Mouse (Mus musculus) intestine, postnatal 0 days (tissue): ENCODE data around the gene Camsap3. TPM values are rescaled to one million over a fixed set of nuclear protein-coding genes. Genes with fewer than 3 reads are reported as not detected.

Experiments
- ATAC-seq: fragments of 200-750 bp; cut with Nextera tagmentation; 2 replicates; pipeline ENCODE4 v1.8.0; 2017; ENCODE audit warnings: mild to moderate bottlenecking, moderate TSS enrichment, moderate library complexity
- H3K27ac ChIP-seq: fragments of 300-500 bp; sonication (generic); 2 replicates; pipeline ENCODE4 v1.5.1; 2014; ENCODE audit warnings: mild to moderate bottlenecking, low read depth, low read length, moderate library complexity
- H3K27me3 ChIP-seq: fragments of 300-500 bp; sonication (generic); replicated peaks from 2 replicates; pipeline ENCODE4 v1.6.1; 2014; ENCODE audit warnings: low read length, mixed read lengths; ENCODE audit not compliant: control insufficient read depth, insufficient read depth
- H3K36me3 ChIP-seq: fragments of 300-500 bp; sonication (generic); 2 replicates; pipeline ENCODE4 v1.6.1; 2014; ENCODE audit warnings: mild to moderate bottlenecking, moderate library complexity; ENCODE audit not compliant: control insufficient read depth, insufficient read depth
- H3K4me1 ChIP-seq: fragments of 300-500 bp; sonication (generic); replicated peaks from 2 replicates; pipeline ENCODE4 v1.6.1; 2014; ENCODE audit warnings: antibody characterized with exemption, low read length, mixed read lengths; ENCODE audit not compliant: control insufficient read depth, insufficient read depth
- H3K4me2 ChIP-seq: fragments of 300-500 bp; sonication (generic); replicated peaks from 2 replicates; pipeline ENCODE4 v1.6.1; 2014; ENCODE audit warnings: low read depth, mild to moderate bottlenecking, moderate library complexity
- H3K4me3 ChIP-seq: fragments of 300-500 bp; sonication (generic); 2 replicates; pipeline ENCODE4 v1.5.1; 2014; ENCODE audit warnings: low read depth, low read length
- H3K9ac ChIP-seq: fragments of 300-500 bp; sonication (generic); 2 replicates; pipeline ENCODE4 v1.6.1; 2014; ENCODE audit warnings: mild to moderate bottlenecking, low read depth, low read length
- H3K9me3 ChIP-seq: fragments of 300-500 bp; sonication (generic); 2 replicates; pipeline ENCODE4 v1.6.1; 2016; ENCODE audit warnings: mixed run types; ENCODE audit not compliant: control insufficient read depth
- CTCF ChIP-seq: sonication (generic); IDR thresholded peaks from 2 replicates; pipeline ENCODE4 v1.5.1; 2016; ENCODE audit warnings: low read depth, mild to moderate bottlenecking, control low read depth, antibody characterized with exemption, moderate library complexity
- WGBS: fragments of 180-500 bp; shearing (Covaris S2); extraction: QIAGEN DNeasy Blood & Tissue Kit; methylation state at CpG from one replicate; pipeline ENCODE4 v1.1.7; 2014; 5-methylcytosine and 5-hydroxymethylcytosine counted together
- polyA plus RNA-seq: library from polyadenylated mRNA; unstranded; fragments of >200 nt; fragmentation: Nextera tagmentation; extraction: Ambion mirVana; gene quantifications from 2 replicates; pipeline ENCODE4 v1.2.1, GENCODE M21; 2015

Camsap3 gene
- polyA plus RNA-seq, 1 experiment from 2014 or later = 20.9 TPM

DNA sequence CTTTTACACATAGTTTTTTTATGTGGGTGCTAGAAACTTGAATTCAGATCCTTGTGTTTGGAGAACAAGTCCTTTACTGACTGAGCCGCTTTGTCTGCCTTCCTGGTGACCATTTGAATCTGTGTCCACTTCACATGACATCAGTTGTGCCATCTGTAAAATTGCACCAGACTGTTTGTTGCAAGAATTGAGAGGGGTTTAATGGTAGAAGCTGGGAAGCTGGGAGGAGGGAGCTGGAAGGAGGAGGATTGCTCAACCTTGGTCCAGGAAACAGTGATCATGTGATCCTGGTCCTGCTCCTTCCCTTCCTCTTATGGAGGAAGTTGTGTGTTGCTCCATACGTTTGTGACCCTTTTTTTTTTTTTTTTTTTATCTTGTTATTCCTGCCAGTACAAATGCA lies 61.2 kb downstream of the Camsap3 start:
- H3K4me3 ChIP-seq = no peak overlapping the region
- H3K9me3 ChIP-seq = no peaks in the 10 kb centered on the region
- H3K36me3 ChIP-seq = no peaks in the 10 kb centered on the region
- H3K27ac ChIP-seq = no peak overlapping the region
- no peak overlapping the region for H3K4me2 ChIP-seq
- no peaks in the 10 kb centered on the region; the same call in 1 of the 2 replicates for H3K4me1 ChIP-seq
- no peaks in the 10 kb centered on the region for H3K27me3 ChIP-seq
- no peak overlapping the region for H3K9ac ChIP-seq
- TF ChIP-seq CTCF = no peak
- WGBS = 64% methylated on average over 2 of the region's 2 CpGs
- no peak for ATAC-seq

GRCm38 (mm10) chr8:3648990-3649389 lies 61.9 kb downstream of the Camsap3 start:
- no peak overlapping the region for H3K9ac ChIP-seq
- H3K4me1 ChIP-seq = no peaks in the 10 kb centered on the region; the same call in 1 of the 2 replicates
- H3K36me3 ChIP-seq = no peaks in the 10 kb centered on the region
- ATAC-seq = no peak
- H3K27me3 ChIP-seq = no peaks in the 10 kb centered on the region
- no peaks in the 10 kb centered on the region for H3K9me3 ChIP-seq
- no peak overlapping the region for H3K4me2 ChIP-seq
- 65% methylated on average over 1 of the region's 1 CpGs for WGBS
- no peak for TF ChIP-seq CTCF
- no peak overlapping the region for H3K4me3 ChIP-seq
- no peak overlapping the region for H3K27ac ChIP-seq

DNA sequence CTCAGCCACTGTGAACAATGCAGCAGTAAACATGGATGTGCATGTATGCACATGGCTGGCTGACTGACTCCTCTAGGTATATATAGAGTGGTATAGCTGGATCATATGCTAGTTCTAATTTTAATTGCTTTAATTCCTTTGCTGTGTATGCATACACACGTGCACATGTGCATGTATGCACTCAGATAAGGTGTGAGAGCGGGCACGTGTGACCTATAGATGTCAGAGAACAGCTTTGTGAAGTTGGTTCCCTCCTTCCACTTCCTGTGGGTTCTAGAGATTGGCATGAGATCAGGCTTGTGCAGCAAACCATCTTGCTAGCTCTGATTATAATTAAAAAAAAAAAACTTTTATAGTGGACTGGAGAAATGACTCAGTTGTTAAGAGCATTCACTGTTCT lies 65.8 kb downstream of the Camsap3 start:
- H3K4me2 ChIP-seq = no peak overlapping the region
- H3K4me3 ChIP-seq = no peak overlapping the region
- no peak overlapping the region for H3K9ac ChIP-seq
- H3K27me3 ChIP-seq = 0 out of 2 replicates have a peak, but pooled peaks cover 4% of the 10 kb centered on the region
- TF ChIP-seq CTCF = no peak
- H3K9me3 ChIP-seq = no peaks in the 10 kb centered on the region
- no peaks in the 10 kb centered on the region for H3K36me3 ChIP-seq
- no peak for ATAC-seq
- 61% methylated on average over 3 of the region's 3 CpGs for WGBS
- no peak overlapping the region for H3K27ac ChIP-seq
- no peaks in the 10 kb centered on the region for H3K4me1 ChIP-seq

- WGBS = 65% methylated on average over 11 of the region's 11 CpGs
- no peak for ATAC-seq
- 0 out of 2 replicates have a peak, but pooled peaks cover 4% of the 10 kb centered on the region for H3K27me3 ChIP-seq
Observed at GRCm38 (mm10) chr8:3654726-3655508, 67.8 kb downstream of the Camsap3 start.

GRCm38 (mm10) chr8:3655526-3655925 lies 68.4 kb downstream of the Camsap3 start, which contains the start of gene Retn:
TSS of gene Retn (plus strand) at chr8:3655770.
- ATAC-seq = no peak
- WGBS = 66% methylated on average over 3 of the region's 3 CpGs

More at GRCm38 (mm10) chr8:3654726-3655508, 67.8 kb downstream of the Camsap3 start:
- H3K36me3 ChIP-seq = no peaks in the 10 kb centered on the region
- H3K9ac ChIP-seq = no peak overlapping the region
- no peak overlapping the region for H3K4me3 ChIP-seq
- H3K4me2 ChIP-seq = no peak overlapping the region
- TF ChIP-seq CTCF = no peak
- H3K27ac ChIP-seq = no peak overlapping the region
- H3K4me1 ChIP-seq = no peaks in the 10 kb centered on the region
- no peaks in the 10 kb centered on the region for H3K9me3 ChIP-seq

DNA sequence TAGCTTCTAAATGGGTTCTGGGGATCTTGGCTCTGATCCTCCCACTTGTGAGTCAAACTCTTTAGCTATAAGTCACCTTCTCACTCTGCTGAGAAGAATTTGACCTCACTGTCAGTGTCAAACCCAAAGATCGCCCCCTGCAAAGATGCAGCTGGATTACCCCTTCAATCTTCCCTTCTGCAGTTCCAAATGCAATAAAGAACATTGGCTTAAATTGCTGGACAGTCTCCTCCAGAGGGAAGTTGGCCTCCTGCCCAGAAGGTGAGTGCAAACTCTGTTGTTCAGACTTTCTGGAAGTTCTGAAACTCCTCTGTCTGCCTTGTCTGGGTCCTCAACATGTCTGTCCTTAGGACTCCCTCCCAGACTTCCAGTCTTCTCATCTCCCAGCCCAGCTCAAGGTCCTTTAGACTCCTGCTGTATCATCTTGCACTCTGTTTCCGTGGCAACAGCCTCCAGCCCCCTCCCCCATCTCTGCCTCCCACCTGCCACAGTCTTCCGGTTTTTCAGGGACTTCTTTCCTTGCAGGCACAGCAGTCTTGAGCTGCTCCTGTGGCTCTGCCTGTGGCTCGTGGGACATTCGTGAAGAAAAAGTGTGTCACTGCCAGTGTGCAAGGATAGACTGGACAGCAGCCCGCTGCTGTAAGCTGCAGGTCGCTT lies 69.8 kb downstream of the Camsap3 start:
- no peak overlapping the region for H3K27ac ChIP-seq
- no peaks in the 10 kb centered on the region for H3K36me3 ChIP-seq
- no peak for ATAC-seq
- H3K9me3 ChIP-seq = no peaks in the 10 kb centered on the region
- no peak overlapping the region for H3K4me2 ChIP-seq
- no peaks in the 10 kb centered on the region for H3K4me1 ChIP-seq
- no peak overlapping the region for H3K4me3 ChIP-seq
- WGBS = 26% methylated on average over 7 of the region's 7 CpGs
- TF ChIP-seq CTCF = no peak
- no peak overlapping the region for H3K9ac ChIP-seq
- 0 out of 2 replicates have a peak, but pooled peaks cover 4% of the 10 kb centered on the region for H3K27me3 ChIP-seq

More at GRCm38 (mm10) chr8:3655526-3655925, 68.4 kb downstream of the Camsap3 start, which contains the start of gene Retn:
- H3K27me3 ChIP-seq = 0 out of 2 replicates have a peak, but pooled peaks cover 4% of the 10 kb centered on the region
- H3K4me2 ChIP-seq = no peak within 1 kb of the TSS
- H3K4me1 ChIP-seq = no peaks in the 10 kb centered on the region
- no peak within 1 kb of the TSS for H3K27ac ChIP-seq
- no peaks in the 10 kb centered on the region for H3K36me3 ChIP-seq
- H3K9ac ChIP-seq = no peak within 1 kb of the TSS
- H3K4me3 ChIP-seq = no peak within 1 kb of the TSS
- no peak for TF ChIP-seq CTCF
- no peaks in the 10 kb centered on the region for H3K9me3 ChIP-seq

Other genes starting within 250 kb of the Camsap3 start
- 0.16 and 0.41 TPM in 2 replicates for gene A430078G23Rik, start 233.9 kb upstream of the Camsap3 start, polyA plus RNA-seq
- 4.5 and 5.7 TPM in 2 replicates for gene Arhgef18, start 194.3 kb upstream of the Camsap3 start, polyA plus RNA-seq
- gene Pex11g, start 119.6 kb upstream of the Camsap3 start, polyA plus RNA-seq = 14.3 and 14.9 TPM in 2 replicates
- not detected in 2 replicates for gene Tex45, start 116.4 kb upstream of the Camsap3 start, polyA plus RNA-seq
- gene Zfp358, start 94.2 kb upstream of the Camsap3 start, polyA plus RNA-seq = 16.5 and 18.1 TPM in 2 replicates
- gene Mcoln1, start 86.8 kb upstream of the Camsap3 start, polyA plus RNA-seq = 105 and 123 TPM in 2 replicates
- gene Pnpla6, start 71.9 kb upstream of the Camsap3 start, polyA plus RNA-seq = 36.1 and 43.9 TPM in 2 replicates
- gene C330021F23Rik, start 19.3 kb upstream of the Camsap3 start, polyA plus RNA-seq = 0.63 and 0.76 TPM in 2 replicates
- gene Xab2, start 34.0 kb downstream of the Camsap3 start, polyA plus RNA-seq = 16.8 and 17.5 TPM in 2 replicates
- gene Pet100, start 34.3 kb downstream of the Camsap3 start, polyA plus RNA-seq = 152 TPM in 2 replicates
- not detected in 2 replicates for gene Pcp2, start 38.3 kb downstream of the Camsap3 start, polyA plus RNA-seq
- 163 and 185 TPM in 2 replicates for gene Stxbp2, start 43.7 kb downstream of the Camsap3 start, polyA plus RNA-seq
- gene Retn, start 68.5 kb downstream of the Camsap3 start, polyA plus RNA-seq = not detected in 2 replicates
- gene Mcemp1, start 78.5 kb downstream of the Camsap3 start, polyA plus RNA-seq = 0.09 and 0.22 TPM in 2 replicates
- gene Fcor, start 85.1 kb downstream of the Camsap3 start, polyA plus RNA-seq = 1.5 and 2.8 TPM in 2 replicates
- 22.8 and 23.9 TPM in 2 replicates for gene Trappc5, start 89.0 kb downstream of the Camsap3 start, polyA plus RNA-seq
- gene Fcer2a, start 106.9 kb downstream of the Camsap3 start, polyA plus RNA-seq = not detected in 2 replicates
- gene Clec4g, start 133.4 kb downstream of the Camsap3 start, polyA plus RNA-seq = not detected in 2 replicates
- gene Cd209a, start 161.7 kb downstream of the Camsap3 start, polyA plus RNA-seq = 0.22 and 0.27 TPM in 2 replicates